Mouse (Mus musculus) cerebellum, adult 2 months (tissue): ENCODE measurements at regions not wholly inside any gene's neighbourhood (a gene's known extent, or its start where the extent isn't known, plus 50 kb on each side); places are given as distances from the start of the nearest gene placed in this dataset.

Experiments used
- CTCF ChIP-seq: fragments of 200-500 bp; IDR thresholded peaks from 2 replicates; pipeline ENCODE4 v1.5.1; 2011; ENCODE audit warnings: low read depth, mild to moderate bottlenecking, control low read depth, low read length, moderate library complexity, borderline replicate concordance; ENCODE audit not compliant: insufficient read depth
- POLR2A ChIP-seq: fragments of 200-500 bp; IDR thresholded peaks from 2 replicates; pipeline ENCODE4 v1.6.1; 2011; ENCODE audit warnings: low read length, control low read depth, borderline replicate concordance; ENCODE audit not compliant: insufficient read depth

DNA sequence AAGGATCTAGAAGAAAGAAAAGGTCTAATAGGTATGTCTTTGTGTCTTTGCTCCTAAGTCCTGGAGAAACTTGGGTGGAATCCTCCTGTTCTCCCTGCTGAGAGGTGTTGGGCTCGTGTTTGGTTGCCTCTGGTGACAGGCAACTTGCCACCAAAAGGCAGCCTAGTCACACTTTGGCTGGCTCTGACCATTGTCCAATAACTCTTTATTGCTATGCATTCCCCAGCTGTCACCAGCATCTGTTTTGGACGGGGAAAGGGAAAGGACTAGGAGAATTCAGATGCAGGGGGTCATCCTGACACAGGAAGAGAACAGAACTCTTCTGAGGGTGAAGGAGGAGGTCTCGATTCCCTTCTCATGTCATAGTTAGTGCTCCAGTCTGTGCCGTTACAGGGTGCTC is 220.9 kb downstream of the Zfp36l1 start:
- TF ChIP-seq CTCF, result no peak
- TF ChIP-seq POLR2A, result no peak
